Mouse (Mus musculus) heart, postnatal 10 days (tissue): ENCODE measurements around the gene Tmem33. TPM values are rescaled to one million over a fixed set of nuclear protein-coding genes. Genes with fewer than 3 reads are reported as not detected.

ENCODE experiments used
- DNase-seq, 2 experiments: peaks; one replicate each; pipeline ENCODE4 v3.0.0; 2021
- intact Hi-C: fragments of 180-260 bp; cut with DNase I; formaldehyde crosslinking; loops from one replicate; pipeline ENCODE4 v1.15.1; 2025
- total RNA-seq, 2 experiments: library from RNA; stranded (reverse); gene quantifications; 2 replicates each; pipeline ENCODE4 v1.2.3; 2021

Tmem33 gene
- total RNA-seq, 2 experiments from 2014 or later, result 40.1 to 46.0 TPM

GRCm38 (mm10) chr5:67311811-67312521 lies 51.6 kb downstream of the Tmem33 start:
- DNase-seq, result no peak
- intact Hi-C loops, result no loop called here

- intact Hi-C loops, result no loop called here
- no peak for DNase-seq
Observed at GRCm38 (mm10) chr5:67312522-67312851, 52.1 kb downstream of the Tmem33 start.

- no peak for DNase-seq
- intact Hi-C loops, result no loop called here
Observed at GRCm38 (mm10) chr5:67321656-67322268, 61.4 kb downstream of the Tmem33 start.

GRCm38 (mm10) chr5:67324032-67324431 lies 63.7 kb downstream of the Tmem33 start:
- no peak for DNase-seq
- intact Hi-C loops, result no loop called here

GRCm38 (mm10) chr5:67340811-67341210 lies 80.4 kb downstream of the Tmem33 start:
- DNase-seq, result no peak
- intact Hi-C loops, result no loop called here

Other genes with a start within 250 kb of the Tmem33 start
- under 1 TPM in 1 of 2 experiments, not detected in 1; 0.14 TPM for gene Phox2b, start 161.3 kb upstream of the Tmem33 start, total RNA-seq
- gene Slc30a9, start 46.4 kb downstream of the Tmem33 start, total RNA-seq, result 100 to 1,000 TPM; 148 to 154 TPM
- 1 to 10 TPM; 5.4 to 9.4 TPM for gene Bend4, start 167.7 kb downstream of the Tmem33 start, total RNA-seq